Mouse (Mus musculus) layer of hippocampus, adult 11-12 months (tissue): ENCODE results near the gene Hist2h2aa2.
"Not testable (repeated sequence)": the region's sequence is repeated elsewhere in the genome, so short reads cannot be mapped to it uniquely, and the experiment has no call there.

Source experiments
- DNase-seq: peaks from one replicate; pipeline ENCODE4 v3.0.0; 2022; ENCODE audit warnings: low spot score

Hist2h2aa2 gene

DNA sequence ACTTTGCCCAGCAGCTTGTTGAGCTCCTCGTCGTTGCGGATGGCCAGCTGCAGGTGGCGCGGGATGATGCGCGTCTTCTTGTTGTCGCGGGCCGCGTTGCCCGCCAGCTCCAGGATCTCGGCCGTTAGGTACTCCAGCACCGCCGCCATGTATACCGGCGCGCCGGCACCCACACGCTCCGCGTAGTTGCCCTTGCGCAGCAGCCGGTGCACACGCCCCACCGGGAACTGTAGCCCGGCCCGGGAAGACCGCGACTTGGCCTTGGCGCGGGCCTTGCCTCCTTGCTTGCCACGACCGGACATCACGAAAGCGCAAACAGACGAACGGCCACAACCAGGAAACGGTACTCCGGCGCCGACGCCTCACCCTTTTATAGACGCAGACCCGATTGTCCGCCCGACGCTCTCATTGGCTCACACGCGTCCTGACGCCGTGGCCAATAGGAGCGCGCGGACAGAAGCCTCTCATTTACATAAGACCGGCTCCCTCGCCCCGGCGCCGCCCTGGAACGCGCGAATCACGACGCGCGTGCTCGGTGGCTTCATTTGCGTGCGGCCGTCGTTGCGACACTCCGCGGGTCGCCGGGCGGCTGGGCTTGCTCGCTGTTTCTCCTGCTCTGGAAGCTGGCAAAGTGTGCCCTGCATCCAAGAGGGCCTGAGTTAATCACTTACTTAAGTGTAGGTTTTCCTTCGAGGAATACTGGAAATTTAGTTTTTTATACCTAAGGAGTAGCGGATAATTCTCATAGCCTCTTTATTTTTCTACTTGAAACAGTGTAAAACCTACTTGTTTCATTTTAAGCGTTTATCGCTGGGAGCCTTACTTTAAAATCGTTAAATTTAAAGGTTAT is at the start of gene Hist2h2aa2:
Gene Hist2h2aa2 (minus strand): TSS at position 328 of the 850 bp plus-strand sequence.
- peak; percentile 97 for DNase-seq

DNA sequence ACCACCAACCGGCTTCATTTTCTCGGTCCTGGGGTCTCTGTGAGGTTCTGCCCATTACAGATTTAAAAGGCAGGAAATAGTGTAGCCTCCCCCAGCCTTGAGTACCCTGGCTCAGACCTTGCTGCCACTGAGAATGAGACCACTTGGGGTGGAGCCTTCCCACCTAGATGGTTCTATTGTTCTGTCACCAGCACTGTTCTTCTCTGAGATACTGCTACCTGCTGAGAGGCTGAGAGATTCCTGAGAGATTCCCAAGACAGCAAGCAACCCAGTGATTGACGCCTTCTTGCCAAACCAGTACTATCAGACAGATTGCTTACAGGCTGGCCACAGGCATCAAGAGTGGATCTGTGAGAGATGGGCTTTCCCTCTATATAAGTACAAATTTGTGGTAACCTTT is 49.1 kb upstream of the Hist2h2aa2 start:
- DNase-seq: no peak

DNA sequence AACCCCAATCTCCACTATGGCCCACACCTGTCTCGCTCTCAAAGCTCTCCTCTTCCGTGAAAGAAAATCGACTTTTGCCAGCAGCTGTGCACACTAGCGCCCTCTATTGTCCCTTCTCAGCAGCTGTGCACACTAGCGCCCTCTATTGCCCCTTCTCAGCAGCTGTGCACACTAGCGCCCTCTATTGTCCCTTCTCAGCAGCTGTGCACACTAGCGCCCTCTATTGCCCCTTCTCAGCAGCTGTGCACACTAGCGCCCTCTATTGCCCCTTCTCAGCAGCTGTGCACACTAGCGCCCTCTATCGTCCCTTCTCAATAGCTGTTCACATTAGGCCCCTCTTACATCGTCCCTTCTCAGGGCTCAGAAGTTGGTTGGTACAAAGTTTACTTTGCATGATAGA is 47.3 kb upstream of the Hist2h2aa2 start:
- not testable (repeated sequence) for DNase-seq

GRCm38 (mm10) chr3:96284457-96284856 is 44.4 kb upstream of the Hist2h2aa2 start:
- DNase-seq: peak; percentile 53

- no peak for DNase-seq
Measured at GRCm38 (mm10) chr3:96280660-96281059, 40.6 kb upstream of the Hist2h2aa2 start.

- peak; percentile 93 for DNase-seq
Measured at GRCm38 (mm10) chr3:96277800-96278624, 37.9 kb upstream of the Hist2h2aa2 start.

DNA sequence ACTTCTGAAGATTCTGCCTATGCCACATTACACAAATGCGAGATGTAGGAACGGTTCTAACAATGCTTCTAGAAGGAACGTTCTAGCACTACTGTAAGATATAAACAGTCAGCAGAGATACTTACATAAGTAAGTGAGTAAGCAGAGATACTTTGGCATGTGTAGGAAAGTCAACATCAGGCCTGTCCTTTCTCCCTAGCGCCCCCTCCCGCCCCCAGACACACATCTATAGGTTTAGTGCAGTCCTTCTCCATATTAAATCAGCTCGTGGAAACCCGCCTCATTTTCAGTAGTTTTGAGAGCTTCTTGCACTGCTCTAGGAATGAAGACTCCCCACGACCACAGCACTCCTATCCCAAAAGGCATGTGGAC is 37.3 kb upstream of the Hist2h2aa2 start:
- no peak for DNase-seq

DNA sequence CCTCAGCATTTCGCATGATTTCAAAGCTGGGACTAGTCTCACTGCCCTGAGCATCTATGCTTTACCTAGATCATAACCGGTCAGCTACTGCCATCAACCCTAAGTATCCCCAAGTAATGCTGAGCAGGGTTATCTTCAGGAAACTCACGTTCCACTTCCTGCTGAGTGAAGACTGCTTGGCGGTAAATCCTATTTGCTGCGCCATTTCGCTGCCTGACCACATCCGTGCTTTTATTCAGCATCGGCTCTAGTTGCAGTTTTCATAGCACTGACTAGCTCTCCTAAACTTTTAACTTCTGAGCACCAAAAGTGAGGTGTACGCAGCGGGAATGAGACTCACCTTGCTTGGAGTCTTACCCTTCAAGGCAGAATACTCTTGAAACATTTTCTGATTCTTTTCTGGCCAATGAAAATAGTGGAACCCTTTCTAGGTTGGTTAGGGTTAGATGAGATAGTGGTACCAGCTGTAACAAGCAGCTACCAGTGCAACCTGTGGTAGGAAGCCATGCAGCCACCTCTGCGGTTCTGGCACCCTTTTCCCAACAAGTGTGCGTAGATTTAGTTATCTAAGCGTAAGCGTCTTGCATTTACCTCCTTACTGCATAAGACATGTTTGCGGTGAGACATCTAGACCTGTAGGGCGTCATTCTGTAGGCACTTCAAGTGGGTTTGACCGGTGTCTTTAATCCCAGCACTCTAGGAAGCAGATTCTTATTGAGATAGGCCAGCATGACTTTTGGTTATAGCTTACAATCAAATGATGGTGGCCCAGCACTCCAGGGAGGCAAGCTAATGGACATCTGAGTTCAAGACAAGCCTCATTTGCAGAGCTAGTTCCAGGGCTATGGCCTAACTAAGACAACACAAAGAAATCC is 33.8 kb upstream of the Hist2h2aa2 start:
- DNase-seq: no peak

DNA sequence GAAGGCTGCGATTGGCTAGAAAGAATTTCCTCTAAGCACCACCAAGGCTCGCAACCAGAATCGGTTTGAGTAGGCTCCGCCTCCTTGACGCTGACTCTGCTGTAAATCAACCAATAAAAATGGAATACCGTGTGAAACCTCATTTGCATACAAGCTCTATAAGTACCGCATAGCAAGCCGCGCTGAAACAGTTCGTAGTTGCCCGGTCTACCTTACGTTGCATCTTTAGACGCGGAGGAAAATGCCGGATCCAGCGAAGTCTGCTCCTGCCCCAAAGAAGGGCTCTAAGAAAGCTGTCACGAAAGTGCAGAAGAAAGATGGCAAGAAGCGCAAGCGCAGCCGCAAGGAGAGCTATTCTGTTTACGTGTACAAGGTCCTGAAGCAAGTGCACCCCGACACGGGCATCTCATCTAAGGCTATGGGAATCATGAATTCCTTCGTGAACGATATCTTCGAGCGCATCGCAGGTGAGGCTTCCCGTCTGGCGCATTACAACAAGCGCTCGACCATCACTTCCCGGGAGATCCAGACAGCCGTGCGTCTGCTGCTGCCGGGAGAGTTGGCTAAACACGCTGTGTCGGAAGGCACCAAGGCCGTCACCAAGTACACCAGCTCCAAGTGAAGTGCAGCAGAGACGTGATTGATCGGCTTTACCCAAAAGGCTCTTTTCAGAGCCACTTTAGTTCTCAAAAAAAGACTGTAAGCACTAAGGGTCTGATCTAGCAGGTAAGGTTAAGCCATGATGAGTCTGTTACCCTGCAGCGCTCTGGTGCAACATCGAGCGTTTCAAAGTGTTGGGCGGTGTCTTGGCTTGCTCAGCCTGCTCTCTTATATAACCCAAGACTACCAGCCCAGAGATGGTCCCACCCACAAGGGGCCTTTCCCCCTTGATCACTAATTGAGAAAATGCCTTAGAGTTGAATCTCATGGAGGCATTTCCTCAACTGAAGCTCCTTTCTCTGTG is 29.7 kb upstream of the Hist2h2aa2 start, which contains the start of gene Hist2h2bb:
Gene Hist2h2bb (plus strand): TSS at position 242 of the 964 bp plus-strand sequence.
- DNase-seq: peak; percentile 95

GRCm38 (mm10) chr3:96268776-96269378 is 28.8 kb upstream of the Hist2h2aa2 start:
- not testable (repeated sequence) for DNase-seq

GRCm38 (mm10) chr3:96268051-96268775 is 28.1 kb upstream of the Hist2h2aa2 start, which contains the start of gene Hist2h3b:
Gene Hist2h3b, plus strand, starts transcription at chr3:96268654.
- peak; percentile 82 for DNase-seq

- no peak for DNase-seq
Measured at GRCm38 (mm10) chr3:96267541-96267940, 27.5 kb upstream of the Hist2h2aa2 start.

DNA sequence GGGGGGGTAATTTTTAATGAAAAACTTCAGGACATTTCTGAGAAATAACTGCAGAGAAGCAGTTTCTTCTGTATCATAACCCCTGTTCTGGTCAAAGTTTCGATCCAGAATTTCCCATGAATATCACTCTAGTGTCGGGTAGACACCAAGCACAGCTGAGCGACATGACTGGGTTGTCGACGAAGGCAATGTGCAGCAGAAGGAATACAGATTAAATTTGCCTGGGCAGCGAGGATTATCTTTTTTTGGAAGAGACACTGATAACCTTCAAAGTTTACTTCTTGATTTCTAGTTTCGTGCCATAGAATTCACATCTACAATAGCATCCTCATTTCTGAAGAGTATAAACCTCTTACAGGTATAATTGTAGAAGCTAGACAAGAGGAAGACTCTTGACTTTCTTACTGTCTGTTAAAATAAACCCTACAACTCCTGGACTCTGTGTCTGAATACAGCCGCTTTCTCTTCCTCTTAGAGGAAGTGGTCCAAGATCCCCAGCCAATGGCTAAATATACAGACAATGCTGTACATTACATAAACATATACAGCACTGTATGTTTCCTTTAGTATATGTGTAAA is 26.1 kb upstream of the Hist2h2aa2 start:
- no peak for DNase-seq

- no peak for DNase-seq
Measured at GRCm38 (mm10) chr3:96264404-96264949, 24.4 kb upstream of the Hist2h2aa2 start.

DNA sequence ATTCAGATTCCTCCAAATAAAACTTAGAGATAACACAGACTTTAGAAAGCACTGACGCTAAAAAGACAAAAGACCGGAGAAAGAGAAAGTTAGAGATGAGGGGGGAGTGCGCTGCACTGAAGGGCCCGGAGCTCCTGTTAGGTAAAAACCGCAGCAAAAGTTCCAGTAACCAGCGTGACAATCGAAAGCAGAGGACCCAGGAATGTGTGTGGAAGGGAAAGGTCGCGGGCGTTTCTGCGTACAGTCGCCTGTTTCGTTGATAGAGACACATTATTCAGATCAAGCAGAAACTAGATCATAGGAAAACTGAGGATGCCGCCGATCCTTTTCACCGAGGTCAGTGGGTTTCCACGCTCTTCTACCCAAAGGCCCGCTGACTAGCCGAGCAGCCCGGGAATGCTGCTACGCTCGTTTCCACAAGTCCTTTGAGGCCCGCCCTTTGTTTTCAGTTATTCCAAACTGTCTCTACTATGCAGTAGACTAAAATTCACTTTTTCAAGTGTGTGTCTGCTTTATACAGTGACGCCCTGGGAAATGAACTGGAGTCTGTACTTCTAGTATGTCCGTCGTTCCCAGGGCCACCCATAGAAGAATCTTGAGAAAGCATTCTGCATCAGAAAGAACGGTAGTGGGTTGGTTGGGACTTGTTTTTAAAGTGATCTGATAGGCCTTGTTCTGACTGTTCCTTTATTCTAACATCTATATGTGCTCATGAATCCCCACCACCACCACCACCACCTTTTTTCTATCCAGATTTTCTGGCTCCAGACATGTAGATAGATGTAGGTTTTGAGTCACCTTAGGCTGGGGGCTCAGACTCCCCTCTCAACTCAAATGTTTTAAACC is 23.7 kb upstream of the Hist2h2aa2 start:
- DNase-seq: peak; percentile 60

DNA sequence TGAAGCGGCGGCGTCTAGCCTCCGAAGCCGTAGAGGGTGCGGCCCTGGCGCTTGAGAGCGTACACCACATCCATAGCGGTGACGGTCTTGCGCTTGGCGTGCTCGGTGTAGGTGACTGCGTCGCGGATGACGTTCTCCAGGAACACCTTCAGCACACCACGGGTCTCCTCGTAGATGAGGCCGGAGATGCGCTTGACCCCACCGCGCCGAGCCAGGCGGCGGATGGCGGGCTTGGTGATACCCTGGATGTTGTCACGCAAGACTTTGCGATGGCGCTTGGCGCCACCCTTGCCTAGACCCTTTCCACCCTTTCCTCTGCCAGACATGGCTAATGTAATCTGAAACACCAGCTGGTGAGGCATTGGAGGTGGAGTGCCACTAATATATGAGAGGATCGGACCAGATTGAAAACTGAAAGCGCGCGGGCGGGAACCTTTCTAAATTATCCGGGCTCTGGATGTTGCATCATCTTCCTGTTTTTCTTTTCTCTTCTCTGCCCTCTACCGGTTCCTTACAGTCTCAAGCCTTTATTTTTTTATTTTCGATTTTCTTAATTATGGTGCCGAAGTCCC is 23.0 kb upstream of the Hist2h2aa2 start, which contains the start of gene Hist2h4:
Gene Hist2h4 (minus strand): TSS at position 333 of the 572 bp plus-strand sequence.
- peak; percentile 98 for DNase-seq

GRCm38 (mm10) chr3:96262216-96262875 is 22.3 kb upstream of the Hist2h2aa2 start:
- peak; percentile 84 for DNase-seq
